ENCODE assay signal across 8 mouse cellular contexts in the genomic region with DNA sequence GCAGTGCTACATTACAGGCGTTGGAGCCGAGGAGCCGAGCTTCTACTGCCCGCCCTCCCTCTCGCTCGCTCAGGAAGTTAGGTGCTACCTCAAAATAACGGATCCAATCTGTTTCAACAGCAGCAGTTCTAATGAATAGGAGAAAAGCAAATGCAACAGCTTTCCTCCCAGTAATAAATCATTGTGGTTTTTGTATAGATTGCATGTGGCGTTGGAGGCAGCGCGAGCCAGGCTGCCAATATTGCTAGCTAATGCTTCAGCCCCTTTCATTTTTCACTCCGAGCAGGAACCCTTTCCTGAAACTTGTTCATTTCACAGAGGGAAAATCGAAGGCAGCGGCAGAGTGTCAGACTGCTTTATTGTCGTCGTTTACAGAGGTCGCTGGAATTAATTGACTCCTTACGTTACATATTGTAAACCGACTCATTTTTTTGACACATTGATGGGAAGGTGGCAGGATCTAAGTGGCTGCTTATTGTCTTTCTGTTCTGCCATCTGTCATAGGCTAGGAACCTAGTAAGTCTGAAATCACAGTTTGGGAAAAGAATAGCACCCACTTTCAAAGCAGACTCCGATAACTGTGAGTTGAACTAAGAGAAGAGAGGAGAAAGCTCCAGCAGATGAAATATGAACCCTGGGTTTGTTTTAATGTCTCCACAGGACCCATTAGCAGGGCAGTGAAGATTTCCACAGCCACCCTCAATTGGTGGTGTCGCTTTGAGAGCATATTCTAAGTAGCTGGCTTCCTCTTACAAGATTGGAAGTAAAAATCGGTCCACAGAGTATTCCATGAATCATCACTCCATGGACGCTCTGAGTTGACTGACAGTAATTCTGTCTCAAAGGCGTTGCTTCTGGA. TPM values are rescaled to one million over a fixed set of nuclear protein-coding genes. Genes with fewer than 3 reads are reported as not detected.
DNase-seq lines count a peak whose midpoint lies in the region; ATAC-seq and TF ChIP-seq lines count a peak whose summit lies in the region.

No protein-coding gene starts in this region.

- H3K27ac ChIP-seq in lung, embryonic 14.5 days (ENCODE audit: low read depth) = no peak overlapping the region
- peak overlapping the region; percentile 37; the same call in 1 of the 2 replicates for H3K27ac ChIP-seq in neural tube, embryonic 12.5 days

- intact Hi-C loops in left cerebral cortex, postnatal 25 days (cut with DNase I) = loop anchor here (2.0 to 10.0 kb wide), 2 partner anchors 229 to 641 kb away; no protein-coding TSS in a partner anchor

- H3K4me1 ChIP-seq in lung, embryonic 14.5 days (ENCODE audit: insufficient read depth) = 0 out of 2 replicates have a peak, but pooled peaks cover 2% of the 10 kb centered on the region
- H3K4me1 ChIP-seq in neural tube, embryonic 12.5 days = 0 out of 2 replicates have a peak, but pooled peaks cover 3% of the 10 kb centered on the region

- no peak for TF ChIP-seq CTCF in lung, embryonic 14.5 days (IDR thresholded peaks at IDR 0.05; ENCODE audit: low read depth)

- H3K27me3 ChIP-seq in lung, embryonic 14.5 days (ENCODE audit: insufficient read depth, low read length) = no peaks in the 10 kb centered on the region
- H3K27me3 ChIP-seq in neural tube, embryonic 12.5 days (replicated peaks) = no peaks in the 10 kb centered on the region

- 26% methylated on average over 23 of the region's 23 CpGs for WGBS in lung, embryonic 14.5 days
- WGBS in neural tube, embryonic 12.5 days = 17% methylated on average over 23 of the region's 23 CpGs

- no peaks in the 10 kb centered on the region for H3K36me3 ChIP-seq in lung, embryonic 14.5 days (ENCODE audit: insufficient read depth)
- H3K36me3 ChIP-seq in neural tube, embryonic 12.5 days = no peaks in the 10 kb centered on the region

- peak; percentile 48 for DNase-seq in lung, embryonic 14.5 days
- no peak for DNase-seq in lung, postnatal 10 days
- DNase-seq in cerebellum, adult 9-10 months = peak; percentile 44
- DNase-seq in forelimb bud, embryonic 11.5 days (ENCODE audit: low read depth, low spot score) = peak; percentile 51
- peak; percentile 60 to 62 for DNase-seq in left cerebral cortex, postnatal 25 days (ENCODE audit: low spot score in 2 of 2)
- DNase-seq in T-cell, adult 2 months (ENCODE audit: low spot score) = no peak

- H3K4me2 ChIP-seq in lung, embryonic 14.5 days = peak overlapping the region; percentile 67
- peak overlapping the region; percentile 63 for H3K4me2 ChIP-seq in neural tube, embryonic 12.5 days (replicated peaks)

- peak overlapping the region; percentile 27 for H3K9ac ChIP-seq in lung, embryonic 14.5 days
- H3K9ac ChIP-seq in neural tube, embryonic 12.5 days = peak overlapping the region; percentile 67

- ATAC-seq in lung, embryonic 14.5 days (ENCODE audit: insufficient read depth) = no peak
- ATAC-seq in neural tube, embryonic 12.5 days (ENCODE audit: low FRiP score, low read depth) = no peak
- no peak for ATAC-seq in erythroblast, adult 5-6 weeks (replicated peaks; ENCODE audit: low FRiP score, poor library complexity, severe bottlenecking)

- H3K9me3 ChIP-seq in lung, embryonic 14.5 days (ENCODE audit: low read depth, low read length) = no peaks in the 10 kb centered on the region
- H3K9me3 ChIP-seq in neural tube, embryonic 12.5 days = no peaks in the 10 kb centered on the region

- peak overlapping the region; percentile 43 for H3K4me3 ChIP-seq in lung, embryonic 14.5 days (ENCODE audit: low read depth, low read length)
- H3K4me3 ChIP-seq in neural tube, embryonic 12.5 days = peak overlapping the region; percentile 46

RNA-seq across cellular contexts. Expression of a gene that starts 2.4 kb away (rescaled TPM):
- 20.1 and 20.3 TPM in 2 replicates for polyA plus RNA-seq in lung, embryonic 14.5 days (2014; fragmentation: Nextera tagmentation; extraction: Ambion mirVana)
- 10 to 100 TPM; 50.0 to 54.9 TPM for total RNA-seq in left cerebral cortex, postnatal 25 days (2021)
- 66.5 and 76.7 TPM in 2 replicates for polyA plus RNA-seq in neural tube, embryonic 12.5 days (2016; fragmentation: Nextera tagmentation; extraction: Ambion mirVana)
- total RNA-seq in erythroblast, adult 5-6 weeks (2015; ENCODE audit: low replicate concordance) = 0.63 and 0.77 TPM in 2 replicates
- total RNA-seq in erythroblast, adult 5-6 weeks (2017; ENCODE audit: low replicate concordance) = 0.43 TPM in 1 of 2 replicates, not detected in the other

Comparison
In these comparisons a context has a peak if more than half of its experiments do, and no peak if none do; other contexts are left out.
1. DNase-seq: peak in lung, embryonic 14.5 days (single experiment), cerebellum, adult 9-10 months (single experiment), forelimb bud, embryonic 11.5 days (single experiment) and left cerebral cortex, postnatal 25 days (2 of 2); none in lung, postnatal 10 days (single experiment) and T-cell, adult 2 months (single experiment).
2. RNA of a gene that starts 2.4 kb away (total RNA-seq): 50.0 to 54.9 TPM in left cerebral cortex, postnatal 25 days; 0.43 to 0.77 TPM in erythroblast, adult 5-6 weeks; every median in the first group is over 10 times any median in the second.